Mouse (Mus musculus) lung, embryonic 16.5 days (tissue): ENCODE measurements around the gene Cwc25. TPM values are rescaled to one million over a fixed set of nuclear protein-coding genes. Genes with fewer than 3 reads are reported as not detected.
"Not testable (repeated sequence)": the region's sequence is repeated elsewhere in the genome, so short reads cannot be mapped to it uniquely, and the experiment has no call there.

Experiments
- ATAC-seq: fragments of 200-750 bp; cut with Nextera tagmentation; 2 replicates; pipeline ENCODE4 v1.8.0; 2017; ENCODE audit warnings: low read depth, mild to moderate bottlenecking, moderate library complexity
- H3K27ac ChIP-seq: fragments of 300-500 bp; sonication (generic); 2 replicates; pipeline ENCODE4 v1.5.1; 2014; ENCODE audit warnings: mild to moderate bottlenecking, control low read depth, low read length
- H3K27me3 ChIP-seq: fragments of 300-500 bp; sonication (generic); 2 replicates; pipeline ENCODE4 v1.6.1; 2014; ENCODE audit warnings: low read depth, low read length, mixed read lengths; ENCODE audit not compliant: control insufficient read depth, insufficient read depth
- H3K36me3 ChIP-seq: fragments of 300-500 bp; sonication (generic); 2 replicates; pipeline ENCODE4 v1.6.1; 2014; ENCODE audit warnings: low read length; ENCODE audit not compliant: control insufficient read depth, insufficient read depth
- H3K4me1 ChIP-seq: fragments of 300-500 bp; sonication (generic); replicated peaks from 2 replicates; pipeline ENCODE4 v1.6.1; 2014; ENCODE audit warnings: low read length, mixed read lengths; ENCODE audit not compliant: control insufficient read depth, insufficient read depth
- H3K4me2 ChIP-seq: fragments of 300-500 bp; sonication (generic); 2 replicates; pipeline ENCODE4 v1.6.1; 2014; ENCODE audit warnings: low read depth, low read length, control low read depth
- H3K4me3 ChIP-seq: fragments of 300-500 bp; sonication (generic); 2 replicates; pipeline ENCODE4 v1.5.1; 2014; ENCODE audit warnings: mild to moderate bottlenecking, low read length, control low read depth
- H3K9ac ChIP-seq: fragments of 300-500 bp; sonication (generic); 2 replicates; pipeline ENCODE4 v1.6.1; 2014; ENCODE audit warnings: low read length, control low read depth
- H3K9me3 ChIP-seq: fragments of 300-500 bp; sonication (generic); 2 replicates; pipeline ENCODE4 v1.6.1; 2016; ENCODE audit warnings: low read length; ENCODE audit not compliant: control insufficient read depth
- WGBS: fragments of 180-500 bp; shearing (Covaris S2); extraction: QIAGEN DNeasy Blood & Tissue Kit; methylation state at CpG from one replicate; pipeline ENCODE4 v1.1.7; 2014; 5-methylcytosine and 5-hydroxymethylcytosine counted together
- polyA plus RNA-seq: library from polyadenylated mRNA; unstranded; fragments of >200 nt; fragmentation: Nextera tagmentation; extraction: Ambion mirVana; gene quantifications from 2 replicates; pipeline ENCODE4 v1.2.1, GENCODE M21; 2015

Gene Cwc25
- polyA plus RNA-seq, 1 experiment from 2014 or later: 16.1 TPM

GRCm38 (mm10) chr11:97713896-97714295 lies 52.5 kb downstream of the Cwc25 start:
- H3K36me3 ChIP-seq: peaks cover 32% of the 10 kb centered on the region
- no peaks in the 10 kb centered on the region for H3K9me3 ChIP-seq
- no peaks in the 10 kb centered on the region for H3K27me3 ChIP-seq
- ATAC-seq: no peak
- H3K27ac ChIP-seq: no peak overlapping the region
- 75% methylated on average over 8 of the region's 8 CpGs for WGBS
- no peak overlapping the region for H3K4me3 ChIP-seq
- no peak overlapping the region for H3K4me2 ChIP-seq
- H3K9ac ChIP-seq: no peak overlapping the region
- H3K4me1 ChIP-seq: no peaks in the 10 kb centered on the region

- no peaks in the 10 kb centered on the region for H3K9me3 ChIP-seq
- no peak overlapping the region for H3K27ac ChIP-seq
- H3K4me1 ChIP-seq: no peaks in the 10 kb centered on the region
- H3K36me3 ChIP-seq: peaks cover 29% of the 10 kb centered on the region
- WGBS: 83% methylated on average over 15 of the region's 15 CpGs
- H3K9ac ChIP-seq: no peak overlapping the region
- no peaks in the 10 kb centered on the region for H3K27me3 ChIP-seq
- ATAC-seq: no peak
- no peak overlapping the region for H3K4me3 ChIP-seq
- no peak overlapping the region for H3K4me2 ChIP-seq
These were observed 54.1 kb downstream of the Cwc25 start for GRCm38 (mm10) chr11:97712286-97712685.

DNA sequence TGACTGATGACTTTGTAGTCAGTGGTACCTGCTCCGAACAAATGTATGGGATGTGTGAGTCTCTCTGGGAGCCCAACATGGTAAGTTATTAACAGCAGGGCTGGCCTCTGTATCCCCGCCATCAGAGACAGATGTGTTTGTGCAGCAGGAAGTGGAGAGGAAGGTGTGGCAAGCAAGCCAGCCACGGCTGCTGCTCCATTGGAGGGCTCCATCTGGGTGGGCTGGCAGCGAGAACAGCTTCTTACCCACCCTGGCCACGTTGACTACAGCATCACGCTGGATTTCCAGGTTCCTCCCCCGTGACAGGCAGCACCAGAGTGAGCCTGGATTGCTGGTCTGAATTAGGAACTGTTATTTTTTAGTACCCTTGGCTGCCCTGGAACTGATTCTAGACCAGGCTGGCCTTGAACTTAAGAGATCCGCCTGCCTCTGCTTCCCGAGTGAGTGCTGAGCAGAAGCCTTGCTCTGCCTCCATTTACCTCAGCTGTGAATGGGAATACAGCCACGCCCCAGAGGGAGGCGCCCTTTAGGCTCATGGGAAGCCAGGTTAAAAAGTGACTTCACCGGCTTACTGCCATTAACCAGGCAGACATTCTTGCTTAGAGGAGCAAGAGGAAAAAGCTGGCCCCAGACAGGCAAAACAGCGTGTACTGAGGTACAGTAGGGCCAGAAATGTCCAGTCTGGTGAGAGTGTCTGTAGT lies 55.0 kb downstream of the Cwc25 start:
- no peaks in the 10 kb centered on the region for H3K4me1 ChIP-seq
- ATAC-seq: no peak
- H3K27me3 ChIP-seq: no peaks in the 10 kb centered on the region
- H3K9me3 ChIP-seq: no peaks in the 10 kb centered on the region
- 72% methylated on average over 13 of the region's 13 CpGs for WGBS
- peaks cover 35% of the 10 kb centered on the region for H3K36me3 ChIP-seq
- H3K27ac ChIP-seq: no peak overlapping the region
- H3K9ac ChIP-seq: no peak overlapping the region
- H3K4me3 ChIP-seq: no peak overlapping the region
- no peak overlapping the region for H3K4me2 ChIP-seq

DNA sequence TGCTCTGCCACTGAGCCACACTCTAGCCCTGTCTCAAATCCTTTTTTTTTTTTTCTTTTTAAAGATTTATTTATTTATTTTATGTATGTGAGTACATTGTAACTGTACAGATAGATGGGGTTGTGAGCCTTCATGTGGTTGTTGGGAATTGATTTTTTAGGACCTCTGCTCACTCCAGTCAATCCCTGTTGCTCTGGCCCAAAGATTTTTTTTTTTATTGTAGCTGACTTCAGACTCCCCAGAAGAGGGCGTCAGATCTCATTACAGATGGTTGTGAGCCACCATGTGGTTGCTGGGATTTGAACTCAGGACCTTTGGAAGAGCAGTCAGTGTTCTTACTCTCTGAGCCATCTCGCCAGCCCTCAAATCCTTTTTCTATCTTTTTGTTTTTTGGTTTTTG lies 56.3 kb downstream of the Cwc25 start:
- H3K27ac ChIP-seq, H3K4me1 ChIP-seq, H3K27me3 ChIP-seq, ATAC-seq, H3K4me3 ChIP-seq, H3K9ac ChIP-seq, H3K9me3 ChIP-seq, H3K4me2 ChIP-seq: not testable (repeated sequence)
- 78% methylated on average over 2 of the region's 2 CpGs for WGBS
- H3K36me3 ChIP-seq: peaks cover 38% of the 10 kb centered on the region

- Histone ChIP-seq H3K9ac (peak within 1 kb of the TSS; percentile 95), H3K4me3 (peak within 1 kb of the TSS; percentile 95), H3K27me3 (no peaks in the 10 kb centered on the region), H3K4me1 (peaks cover 25% of the 10 kb centered on the region), H3K27ac (peak within 1 kb of the TSS; percentile 94), H3K9me3 (no peaks in the 10 kb centered on the region), H3K4me2 (peak within 1 kb of the TSS; percentile 90), H3K36me3 (peaks cover 12% of the 10 kb centered on the region)
- under 1% methylated on average over 35 of the region's 35 CpGs for WGBS
- peak; percentile 85 for ATAC-seq
These were observed 63.1 kb downstream of the Cwc25 start, which contains the start of gene Psmb3 for GRCm38 (mm10) chr11:97703039-97703826. Gene Psmb3, plus strand, starts transcription at chr11:97703399.

- Histone ChIP-seq H3K4me1 (peaks cover 32% of the 10 kb centered on the region), H3K9ac (peak overlapping the region; percentile 79), H3K4me3 (peak overlapping the region; percentile 95), H3K36me3 (peaks cover 10% of the 10 kb centered on the region), H3K9me3 (no peaks in the 10 kb centered on the region), H3K27ac (peak overlapping the region; percentile 94), H3K4me2 (peak overlapping the region; percentile 90), H3K27me3 (no peaks in the 10 kb centered on the region)
- WGBS: under 1% methylated on average over 24 of the region's 24 CpGs
- ATAC-seq: peak; percentile 7
These were observed 64.0 kb downstream of the Cwc25 start for GRCm38 (mm10) chr11:97702393-97702745.

GRCm38 (mm10) chr11:97701581-97702392 lies 64.6 kb downstream of the Cwc25 start:
- no peak overlapping the region; the same call in 1 of the 2 replicates for H3K9ac ChIP-seq
- peak overlapping the region; percentile 95 for H3K4me3 ChIP-seq
- H3K27ac ChIP-seq: peak overlapping the region; percentile 43
- 43% methylated on average over 15 of the region's 15 CpGs for WGBS
- no peak for ATAC-seq
- H3K4me2 ChIP-seq: peak overlapping the region; percentile 90
- no peaks in the 10 kb centered on the region for H3K27me3 ChIP-seq
- H3K4me1 ChIP-seq: peaks cover 37% of the 10 kb centered on the region
- H3K9me3 ChIP-seq: no peaks in the 10 kb centered on the region
- H3K36me3 ChIP-seq: peaks cover 5% of the 10 kb centered on the region; the same call in 1 of the 2 replicates

- Histone ChIP-seq H3K27me3 (no peaks in the 10 kb centered on the region), H3K9me3 (no peaks in the 10 kb centered on the region), H3K36me3 (no peaks in the 10 kb centered on the region; the same call in 1 of the 2 replicates), H3K9ac (peak overlapping the region; percentile 88), H3K27ac (peak overlapping the region; percentile 100), H3K4me2 (peak overlapping the region; percentile 90), H3K4me3 (peak overlapping the region; percentile 66), H3K4me1 (peaks cover 45% of the 10 kb centered on the region)
- ATAC-seq: no peak; the same call in 1 of the 2 replicates
- 15% methylated on average over 30 of the region's 30 CpGs for WGBS
These were observed 65.4 kb downstream of the Cwc25 start for GRCm38 (mm10) chr11:97700746-97701580.
